In genomic region chr5:105569168-105569567, GRCm38 (mm10) we compare ENCODE assay signal across 18 mouse cellular contexts.
"Had no signal": no experiment of that assay in that cellular context is flagged by ENCODE, and none has a peak within 500 bp of the region (broad histone marks: within the 10 kb centered on the region; RNA-seq: fewer than 3 reads in every experiment).

No protein-coding gene starts in this region.

- H3K4me1 ChIP-seq: midbrain, embryonic 13.5 days had no signal

- H3K27me3 ChIP-seq: limb, embryonic 12.5 days; limb, embryonic 15.5 days; liver, embryonic 12.5 days; lung, embryonic 15.5 days; megakaryocyte, embryonic 14.5 days; midbrain, embryonic 13.5 days had no signal

- H3K9ac ChIP-seq: limb, embryonic 12.5 days; limb, embryonic 15.5 days; liver, embryonic 12.5 days; lung, embryonic 15.5 days; midbrain, embryonic 13.5 days had no signal

- H3K4me3 ChIP-seq: limb, embryonic 12.5 days; limb, embryonic 15.5 days; liver, embryonic 12.5 days; lung, embryonic 15.5 days; megakaryocyte, embryonic 14.5 days; midbrain, embryonic 10.5 days; midbrain, embryonic 13.5 days had no signal

- DNase-seq: kidney, adult 11 months; kidney, adult 9 months; kidney, postnatal 14 days; kidney, postnatal 4 days; left cerebral cortex, postnatal 4 days; lung, postnatal 10 days; lung, postnatal 36 days; right cerebral cortex, adult 18-20 months; right cerebral cortex, postnatal 25 days; thymus, adult 18-20 months; thymus, postnatal 4 days had no signal

- H3K27ac ChIP-seq: limb, embryonic 12.5 days; limb, embryonic 15.5 days; lung, embryonic 15.5 days; midbrain, embryonic 10.5 days; midbrain, embryonic 13.5 days had no signal

- H3K36me3 ChIP-seq: limb, embryonic 12.5 days; limb, embryonic 15.5 days; lung, embryonic 15.5 days; midbrain, embryonic 10.5 days; midbrain, embryonic 13.5 days had no signal
